Mouse (Mus musculus) forebrain, embryonic 13.5 days (tissue): ENCODE measurements around the gene Erbin. TPM values are rescaled to one million over a fixed set of nuclear protein-coding genes. Genes with fewer than 3 reads are reported as not detected.
A peak's percentile ranks its signal among the peaks of the same experiment; 100 is the strongest.

Source experiments
- ATAC-seq: fragments of 200-750 bp; cut with Nextera tagmentation; 2 replicates; pipeline ENCODE4 v1.8.0; 2017
- H3K27ac ChIP-seq: fragments of 300-500 bp; sonication (generic); 2 replicates; pipeline ENCODE4 v1.5.1; 2015; ENCODE audit warnings: inconsistent platforms, mild to moderate bottlenecking, moderate library complexity
- H3K27me3 ChIP-seq: fragments of 300-500 bp; sonication (generic); 2 replicates; pipeline ENCODE4 v1.6.1; 2015; ENCODE audit warnings: mild to moderate bottlenecking, inconsistent platforms
- H3K36me3 ChIP-seq: fragments of 300-500 bp; sonication (generic); 2 replicates; pipeline ENCODE4 v1.6.1; 2015; ENCODE audit warnings: mild to moderate bottlenecking, inconsistent platforms; ENCODE audit not compliant: poor library complexity, severe bottlenecking
- H3K4me1 ChIP-seq: fragments of 300-500 bp; sonication (generic); 2 replicates; pipeline ENCODE4 v1.6.1; 2015; ENCODE audit warnings: inconsistent platforms
- H3K4me2 ChIP-seq: fragments of 300-500 bp; sonication (generic); 2 replicates; pipeline ENCODE4 v1.6.1; 2015; ENCODE audit warnings: inconsistent platforms, mild to moderate bottlenecking, moderate library complexity
- H3K4me3 ChIP-seq: fragments of 300-500 bp; sonication (generic); 2 replicates; pipeline ENCODE4 v1.5.1; 2015; ENCODE audit warnings: mild to moderate bottlenecking, inconsistent platforms
- H3K9ac ChIP-seq: fragments of 300-500 bp; sonication (generic); 2 replicates; pipeline ENCODE4 v1.6.1; 2015; ENCODE audit warnings: mild to moderate bottlenecking, inconsistent platforms
- H3K9me3 ChIP-seq: fragments of 300-500 bp; sonication (generic); replicated peaks from 2 replicates; pipeline ENCODE4 v1.6.1; 2016; ENCODE audit warnings: inconsistent platforms
- WGBS: fragments of 180-500 bp; shearing (Covaris S2); methylation state at CpG from one replicate; pipeline ENCODE4 v1.1.7; 2015; 5-methylcytosine and 5-hydroxymethylcytosine counted together
- polyA plus RNA-seq: library from polyadenylated mRNA; unstranded; fragments of >200 nt; fragmentation: Nextera tagmentation; extraction: Ambion mirVana; gene quantifications from 2 replicates; pipeline ENCODE4 v1.2.1, GENCODE M21; 2015

Erbin gene
- polyA plus RNA-seq, 1 experiment from 2014 or later: 15.6 TPM

DNA sequence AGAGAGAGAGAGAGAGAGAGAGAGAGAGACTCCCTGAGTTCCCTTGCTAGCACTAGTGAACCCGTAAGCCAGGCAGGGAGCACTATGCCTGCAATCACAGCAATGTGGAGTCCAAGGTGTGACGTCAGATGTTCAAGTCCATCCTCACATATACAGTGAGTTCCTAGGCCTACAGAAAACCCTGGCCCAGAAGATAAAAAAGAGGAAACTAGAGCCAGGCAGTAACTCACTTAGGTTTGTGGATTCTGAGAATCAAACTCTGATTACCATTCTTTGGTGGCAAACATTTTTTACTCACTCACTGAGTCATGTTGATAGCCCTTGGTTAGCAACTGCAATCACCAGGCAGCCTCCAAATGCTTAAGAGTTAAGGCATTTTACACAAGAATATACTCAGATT, 72.7 kb downstream of the Erbin start:
- H3K36me3 ChIP-seq: peaks cover 38% of the 10 kb centered on the region
- H3K9me3 ChIP-seq: no peaks in the 10 kb centered on the region
- WGBS: 94% methylated on average over 2 of the region's 2 CpGs
- H3K9ac ChIP-seq: no peak overlapping the region
- no peak overlapping the region for H3K27ac ChIP-seq
- no peaks in the 10 kb centered on the region for H3K4me1 ChIP-seq
- H3K4me3 ChIP-seq: no peak overlapping the region
- H3K27me3 ChIP-seq: no peaks in the 10 kb centered on the region
- H3K4me2 ChIP-seq: no peak overlapping the region
- no peak for ATAC-seq

DNA sequence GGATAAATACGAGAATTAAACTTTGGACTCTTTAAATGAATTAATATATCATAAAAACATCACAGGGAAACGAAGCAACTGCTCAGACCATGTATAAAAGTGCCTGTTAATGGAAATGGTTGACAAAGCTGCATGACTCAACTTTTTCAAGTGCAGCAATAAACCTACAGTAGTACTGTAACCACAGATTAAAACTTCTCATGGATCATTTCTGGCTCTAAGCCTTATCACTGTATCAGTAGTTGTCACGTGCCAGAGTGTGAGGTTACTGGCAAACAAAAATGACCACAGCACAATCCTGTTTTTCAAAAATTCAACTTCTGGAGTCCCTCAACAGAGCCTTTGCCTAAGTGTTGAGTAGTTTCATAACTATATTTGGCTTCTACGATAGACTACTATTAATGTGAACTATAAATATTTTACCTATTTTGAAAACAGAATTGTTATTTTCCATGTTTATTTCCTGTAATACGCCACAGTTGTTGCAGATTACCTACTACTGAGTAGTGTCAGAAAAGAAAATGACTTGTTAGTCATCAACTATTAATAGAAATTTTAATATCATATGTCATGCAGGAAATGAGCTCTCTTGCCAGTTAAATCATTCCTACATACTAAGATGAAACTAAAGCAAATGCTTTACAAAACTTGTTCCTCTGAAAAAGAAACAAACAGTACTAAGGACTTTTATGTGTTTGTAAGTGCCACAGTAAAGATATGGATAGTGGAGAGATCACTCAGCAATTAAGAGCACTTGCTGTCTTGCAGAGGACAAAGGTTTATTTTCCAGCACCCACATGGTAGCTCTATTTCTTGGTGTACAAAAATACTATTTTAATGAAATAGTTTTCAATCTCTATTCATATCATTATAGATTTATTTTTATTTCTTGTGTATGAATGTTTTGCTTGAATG, 78.8 kb downstream of the Erbin start:
- no peaks in the 10 kb centered on the region for H3K4me1 ChIP-seq
- no peak overlapping the region for H3K27ac ChIP-seq
- H3K27me3 ChIP-seq: no peaks in the 10 kb centered on the region
- H3K9ac ChIP-seq: no peak overlapping the region
- 96% methylated on average over 5 of the region's 5 CpGs for WGBS
- H3K4me3 ChIP-seq: no peak overlapping the region
- no peak for ATAC-seq
- no peak overlapping the region for H3K4me2 ChIP-seq
- H3K36me3 ChIP-seq: peaks cover 68% of the 10 kb centered on the region
- no peaks in the 10 kb centered on the region for H3K9me3 ChIP-seq

DNA sequence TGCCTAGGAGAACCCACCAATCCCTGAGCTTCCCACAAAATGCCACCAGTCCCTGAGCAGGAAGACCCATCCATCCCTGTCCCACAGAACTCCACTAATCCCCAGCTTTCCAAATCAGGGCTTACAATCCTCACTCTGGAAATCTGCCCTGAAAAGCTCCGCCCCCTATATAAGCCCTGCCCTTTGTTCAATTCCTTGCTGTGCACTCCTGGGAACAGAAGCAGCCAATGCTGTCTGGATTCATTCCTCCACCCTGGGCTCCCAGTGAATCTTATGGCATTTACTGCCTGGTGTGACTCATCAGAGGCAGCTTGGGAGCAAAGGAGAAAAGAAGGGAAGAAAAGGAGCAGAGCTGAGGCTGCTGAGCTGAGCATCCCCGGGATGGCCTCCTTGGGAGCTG, 81.7 kb downstream of the Erbin start:
- no peak overlapping the region for H3K27ac ChIP-seq
- H3K4me1 ChIP-seq: no peaks in the 10 kb centered on the region
- H3K4me2 ChIP-seq: no peak overlapping the region
- H3K27me3 ChIP-seq: no peaks in the 10 kb centered on the region
- 63% methylated on average over 2 of the region's 2 CpGs for WGBS
- H3K4me3 ChIP-seq: no peak overlapping the region
- peak; percentile 33; the same call in 1 of the 2 replicates for ATAC-seq
- no peaks in the 10 kb centered on the region for H3K9me3 ChIP-seq
- peaks cover 63% of the 10 kb centered on the region for H3K36me3 ChIP-seq
- no peak overlapping the region for H3K9ac ChIP-seq

DNA sequence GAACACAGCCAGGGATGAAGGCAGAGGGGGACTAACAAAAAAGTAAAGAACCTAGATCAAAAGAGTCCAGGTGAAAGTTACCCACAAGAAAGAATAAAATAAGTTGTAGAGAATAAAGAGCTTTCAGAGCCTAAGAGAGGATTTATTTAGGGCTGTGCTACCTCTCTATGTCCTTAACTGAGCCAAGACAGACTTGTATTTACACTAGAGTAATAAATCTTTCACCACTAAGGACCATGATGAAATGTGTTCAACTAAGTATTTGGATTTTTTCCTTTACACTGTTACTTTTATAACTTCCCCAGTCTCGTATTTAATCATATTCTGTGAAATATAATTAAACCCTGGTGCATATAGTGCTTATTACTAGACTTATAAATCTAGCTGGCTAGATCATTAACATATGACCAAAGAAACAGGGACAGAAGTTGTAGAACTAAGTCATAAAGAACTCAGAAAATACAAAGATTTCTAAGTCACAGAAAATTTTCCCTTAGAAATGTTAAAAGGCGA, 90.6 kb downstream of the Erbin start:
- H3K4me3 ChIP-seq: no peak overlapping the region
- WGBS: 96% methylated on average over 2 of the region's 2 CpGs
- ATAC-seq: no peak
- no peaks in the 10 kb centered on the region for H3K9me3 ChIP-seq
- peaks cover 36% of the 10 kb centered on the region for H3K36me3 ChIP-seq
- no peaks in the 10 kb centered on the region for H3K27me3 ChIP-seq
- no peak overlapping the region for H3K9ac ChIP-seq
- no peak overlapping the region for H3K4me2 ChIP-seq
- H3K4me1 ChIP-seq: no peaks in the 10 kb centered on the region
- no peak overlapping the region for H3K27ac ChIP-seq

DNA sequence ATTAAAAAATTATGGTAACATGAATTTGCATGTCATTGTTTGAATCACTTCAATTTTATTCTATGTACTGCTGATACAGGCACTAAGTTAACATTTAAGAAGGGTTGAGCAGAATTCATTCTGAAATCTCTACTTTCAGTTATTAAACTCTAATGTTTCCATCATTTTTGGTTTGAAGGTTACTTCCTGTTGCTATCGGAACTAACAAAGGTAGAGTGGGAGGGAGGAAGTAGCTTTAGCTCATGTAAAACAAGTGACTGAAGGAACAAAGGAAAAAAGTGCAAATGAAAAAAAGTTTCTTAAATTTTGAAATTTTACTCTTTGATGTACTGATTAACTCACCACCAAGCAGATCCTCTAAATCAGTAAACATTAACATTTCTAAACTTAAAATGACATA, 98.0 kb downstream of the Erbin start:
- H3K4me3 ChIP-seq: no peak overlapping the region
- no peak overlapping the region for H3K27ac ChIP-seq
- ATAC-seq: no peak
- 96% methylated on average over 1 of the region's 1 CpGs for WGBS
- H3K4me2 ChIP-seq: no peak overlapping the region
- H3K4me1 ChIP-seq: no peaks in the 10 kb centered on the region
- peaks cover 36% of the 10 kb centered on the region for H3K36me3 ChIP-seq
- H3K9me3 ChIP-seq: no peaks in the 10 kb centered on the region
- H3K27me3 ChIP-seq: no peaks in the 10 kb centered on the region
- no peak overlapping the region for H3K9ac ChIP-seq

DNA sequence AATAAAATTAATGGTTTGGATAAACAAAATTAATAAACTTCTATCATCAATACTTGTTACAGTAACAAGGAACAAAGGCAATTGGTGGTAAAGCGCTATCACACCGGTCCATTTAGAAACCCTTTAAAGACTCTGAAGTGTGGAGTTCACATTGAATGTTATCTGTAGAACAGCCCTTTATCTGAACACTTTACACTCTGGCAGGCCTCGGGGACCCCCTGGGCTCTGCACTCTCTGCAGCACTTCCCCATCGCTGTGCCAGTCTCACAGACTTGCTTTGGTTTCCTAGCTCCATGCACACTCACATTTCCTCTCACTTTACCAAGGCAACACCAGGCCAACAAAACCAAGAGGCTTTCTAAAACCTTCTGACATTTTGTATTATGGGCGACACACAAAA, 100.9 kb downstream of the Erbin start:
- no peak overlapping the region for H3K4me3 ChIP-seq
- no peak for ATAC-seq
- 80% methylated on average over 5 of the region's 5 CpGs for WGBS
- H3K4me1 ChIP-seq: no peaks in the 10 kb centered on the region
- no peaks in the 10 kb centered on the region for H3K27me3 ChIP-seq
- H3K27ac ChIP-seq: no peak overlapping the region
- H3K36me3 ChIP-seq: peaks cover 36% of the 10 kb centered on the region
- no peaks in the 10 kb centered on the region for H3K9me3 ChIP-seq
- no peak overlapping the region for H3K4me2 ChIP-seq
- H3K9ac ChIP-seq: no peak overlapping the region

DNA sequence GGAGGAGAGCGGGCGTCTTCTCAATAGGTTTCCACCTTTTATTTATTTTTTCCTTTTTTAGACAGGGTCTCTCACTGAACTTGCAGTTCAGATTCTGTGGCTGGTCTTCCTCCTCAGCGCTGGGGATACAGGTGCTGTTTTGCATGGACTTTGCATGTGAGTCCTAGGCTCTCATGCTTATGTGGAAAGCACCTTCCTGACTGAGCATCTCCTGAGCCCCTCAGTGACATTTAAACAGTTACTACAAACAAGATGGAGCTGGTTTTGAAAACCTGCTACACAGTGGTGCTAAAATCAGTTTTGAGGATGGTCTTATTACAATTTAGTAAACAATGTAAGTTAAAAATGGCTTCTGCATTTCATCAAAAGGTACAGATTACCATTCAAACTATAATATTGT, 102.4 kb downstream of the Erbin start:
- Histone ChIP-seq H3K4me2 (no peak overlapping the region), H3K27me3 (no peaks in the 10 kb centered on the region), H3K4me3 (no peak overlapping the region), H3K9me3 (no peaks in the 10 kb centered on the region), H3K27ac (no peak overlapping the region), H3K36me3 (peaks cover 29% of the 10 kb centered on the region), H3K4me1 (no peaks in the 10 kb centered on the region), H3K9ac (no peak overlapping the region)
- no peak for ATAC-seq
- 93% methylated on average over 3 of the region's 3 CpGs for WGBS

DNA sequence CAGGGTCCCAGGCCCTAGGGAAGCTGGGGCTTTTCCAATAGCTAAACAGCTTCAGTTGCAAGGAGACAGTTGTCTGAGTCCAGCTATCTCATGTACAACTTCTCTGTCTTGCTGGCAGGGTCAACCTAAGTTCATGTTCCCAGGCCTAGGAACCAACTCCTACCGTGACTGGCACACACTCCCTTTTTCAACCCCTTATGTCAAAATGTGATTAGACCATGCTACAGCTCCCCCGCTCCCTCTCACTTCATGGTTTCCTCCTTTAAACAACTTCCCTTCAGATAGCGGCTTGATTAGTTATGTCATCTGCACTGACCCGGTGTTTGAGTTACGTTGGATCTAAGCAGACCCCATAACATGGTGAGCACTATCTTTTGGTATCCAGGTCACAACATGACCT, 112.8 kb downstream of the Erbin start:
- H3K36me3 ChIP-seq: peaks cover 1% of the 10 kb centered on the region; the same call in 1 of the 2 replicates
- peaks cover 21% of the 10 kb centered on the region for H3K4me1 ChIP-seq
- 92% methylated on average over 5 of the region's 5 CpGs for WGBS
- H3K27ac ChIP-seq: no peak overlapping the region; the same call in 1 of the 2 replicates
- no peaks in the 10 kb centered on the region for H3K27me3 ChIP-seq
- no peak overlapping the region for H3K9ac ChIP-seq
- ATAC-seq: no peak
- H3K9me3 ChIP-seq: no peaks in the 10 kb centered on the region
- H3K4me2 ChIP-seq: no peak overlapping the region
- H3K4me3 ChIP-seq: no peak overlapping the region

DNA sequence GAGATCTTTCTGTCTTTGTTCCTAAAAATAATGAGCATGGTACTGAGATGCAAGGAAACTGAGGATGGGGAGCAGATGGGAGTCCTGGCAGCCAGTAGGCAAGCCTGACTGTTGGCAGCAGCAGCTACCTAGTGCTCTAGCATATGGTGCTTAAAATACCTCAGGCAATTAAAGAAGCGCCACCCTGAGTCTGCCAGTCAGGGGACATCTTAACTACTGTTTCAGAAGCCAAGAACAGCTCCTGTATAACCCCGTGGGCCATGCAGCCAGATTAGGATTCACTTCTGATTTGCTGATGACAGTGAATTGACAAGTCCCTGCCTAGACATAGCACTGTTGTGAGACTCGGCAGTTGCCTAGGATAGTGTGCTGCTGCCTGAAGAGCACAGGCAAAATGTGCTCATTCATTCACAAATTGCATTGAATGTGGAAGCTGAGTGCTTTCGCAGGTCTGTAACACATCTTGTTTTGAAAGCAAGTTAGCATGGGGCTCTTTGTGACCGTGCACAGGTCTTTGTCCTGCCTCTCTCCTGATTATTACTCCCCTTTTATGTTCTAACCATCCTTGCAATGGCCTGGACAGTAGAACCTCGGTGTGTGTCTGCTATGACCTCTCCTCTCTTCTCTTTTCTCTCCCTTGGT, 114.0 kb downstream of the Erbin start:
- Histone ChIP-seq H3K27me3 (no peaks in the 10 kb centered on the region), H3K4me3 (no peak overlapping the region), H3K9ac (no peak overlapping the region), H3K4me2 (peak overlapping the region; percentile 28; the same call in 1 of the 2 replicates), H3K27ac (peak overlapping the region; percentile 87), H3K9me3 (no peaks in the 10 kb centered on the region), H3K36me3 (no peaks in the 10 kb centered on the region), H3K4me1 (peaks cover 21% of the 10 kb centered on the region)
- ATAC-seq: peak; percentile 97
- 10% methylated on average over 6 of the region's 6 CpGs for WGBS

DNA sequence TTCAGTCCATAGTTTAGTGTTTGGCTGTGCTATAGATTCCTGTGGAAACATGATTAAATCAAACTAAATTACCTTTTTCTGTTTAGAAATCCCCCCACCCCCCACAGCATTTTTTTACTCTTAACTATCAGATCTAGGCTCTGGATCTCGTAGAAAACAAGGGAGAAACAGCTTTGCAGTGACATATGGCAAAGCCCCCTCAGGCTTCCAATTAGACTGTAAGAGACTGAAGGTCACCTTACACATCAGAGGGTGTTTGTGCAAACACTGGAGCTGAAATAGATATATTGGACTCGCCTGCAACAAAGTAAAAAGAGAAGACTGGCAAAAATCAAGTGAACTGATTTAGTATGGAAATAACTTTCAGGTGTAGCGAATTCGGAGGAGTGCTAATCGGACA, 116.6 kb downstream of the Erbin start:
- Histone ChIP-seq H3K4me1 (peaks cover 21% of the 10 kb centered on the region), H3K4me2 (no peak overlapping the region), H3K27me3 (no peaks in the 10 kb centered on the region), H3K9ac (no peak overlapping the region), H3K9me3 (no peaks in the 10 kb centered on the region), H3K36me3 (no peaks in the 10 kb centered on the region), H3K27ac (peak overlapping the region; percentile 31), H3K4me3 (no peak overlapping the region)
- WGBS: 67% methylated on average over 5 of the region's 5 CpGs
- ATAC-seq: no peak

DNA sequence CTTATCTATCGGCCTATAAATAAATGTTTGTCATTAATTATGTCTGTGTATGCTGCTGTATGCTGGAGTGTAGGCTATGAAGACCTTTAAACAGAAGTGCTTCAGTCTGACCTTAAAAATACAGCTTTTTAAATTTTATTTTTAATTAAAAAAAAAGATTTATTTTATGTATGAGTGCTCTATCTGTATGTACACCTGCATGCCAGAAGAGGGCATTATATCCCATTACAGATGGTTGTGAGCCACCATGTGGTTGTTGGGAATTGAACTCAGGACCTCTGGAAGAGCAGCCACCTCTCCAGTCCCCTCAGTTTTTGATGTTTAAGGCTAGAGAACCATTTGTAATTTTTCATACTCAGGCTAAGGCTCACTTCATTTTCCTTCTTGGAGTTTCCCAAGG, 119.3 kb downstream of the Erbin start:
- Histone ChIP-seq H3K4me3 (no peak overlapping the region), H3K9me3 (no peaks in the 10 kb centered on the region), H3K36me3 (no peaks in the 10 kb centered on the region), H3K27me3 (no peaks in the 10 kb centered on the region), H3K4me2 (no peak overlapping the region), H3K27ac (no peak overlapping the region), H3K9ac (no peak overlapping the region), H3K4me1 (peaks cover 9% of the 10 kb centered on the region; the same call in 1 of the 2 replicates)
- ATAC-seq: no peak
- WGBS: 98% methylated on average over 1 of the region's 1 CpGs
